Mouse (Mus musculus) olfactory bulb, adult 2 months (tissue): ENCODE data around the gene Tomm20.

Experiments
- CTCF ChIP-seq: fragments of 200-500 bp; IDR thresholded peaks from 2 replicates; pipeline ENCODE4 v1.5.1; 2012; ENCODE audit warnings: low read depth, mild to moderate bottlenecking, low read length, moderate library complexity; ENCODE audit not compliant: insufficient read depth
- POLR2A ChIP-seq: fragments of 200-500 bp; IDR thresholded peaks from 2 replicates; pipeline ENCODE4 v1.6.1; 2012; ENCODE audit warnings: mild to moderate bottlenecking, low read depth, low read length, moderate library complexity; ENCODE audit not compliant: insufficient read depth

- no peak for TF ChIP-seq CTCF
- TF ChIP-seq POLR2A, result no peak
Measured at GRCm38 (mm10) chr8:126974511-126974910, 28.9 kb upstream of the Tomm20 start.
